Mouse (Mus musculus): ENCODE measurements around the gene Vmn1r129.
"Not testable (repeated sequence)": the region's sequence is repeated elsewhere in the genome, so short reads cannot be mapped to it uniquely, and the experiment has no call there.

The Vmn1r129 gene

GRCm38 (mm10) chr7:21361191-21361590 is at the start of gene Vmn1r129:
Vmn1r129 (minus strand) TSS chr7:21361291.
- DNase-seq (ENCODE audit: low spot score in 2 of 2), result not testable (repeated sequence)

GRCm38 (mm10) chr7:21349073-21349472 is 12.0 kb downstream of the Vmn1r129 start, which contains the start of gene Vmn1r128:
Vmn1r128 (plus strand) TSS chr7:21349373.
- DNase-seq (ENCODE audit: low spot score in 2 of 2), result not testable (repeated sequence)

GRCm38 (mm10) chr7:21319761-21320160 is 41.3 kb downstream of the Vmn1r129 start, which contains the start of gene Vmn1r127:
Vmn1r127 (minus strand) TSS chr7:21319861.
- DNase-seq (ENCODE audit: low spot score in 2 of 2), result not testable (repeated sequence)

Data from frontal cortex, postnatal 36 days (tissue).